Mouse (Mus musculus) T-helper 17 cell (primary cell): ENCODE measurements around the gene Wapl.

Experiments used
- in situ Hi-C, 2 experiments: fragments of 300-600 bp; cut with MboI, MseI; formaldehyde crosslinking; loops; 1 replicate in 1 of 2; 2 replicates in 1 of 2; pipeline ENCODE4 v1.15.1; 2025; ENCODE audit warnings: high pct_unique_total_duplicates in 2 of 2

Wapl gene

GRCm38 (mm10) chr14:34684989-34685388 is 11.3 kb downstream of the Wapl start:
- in situ Hi-C loops = no loop called here

- in situ Hi-C loops = loop anchor here in 1 of 2 experiments (5.0 kb wide), 1 partner anchor 38 kb away; no protein-coding TSS in a partner anchor
Measured at GRCm38 (mm10) chr14:34693970-34694369, 20.2 kb downstream of the Wapl start.

DNA sequence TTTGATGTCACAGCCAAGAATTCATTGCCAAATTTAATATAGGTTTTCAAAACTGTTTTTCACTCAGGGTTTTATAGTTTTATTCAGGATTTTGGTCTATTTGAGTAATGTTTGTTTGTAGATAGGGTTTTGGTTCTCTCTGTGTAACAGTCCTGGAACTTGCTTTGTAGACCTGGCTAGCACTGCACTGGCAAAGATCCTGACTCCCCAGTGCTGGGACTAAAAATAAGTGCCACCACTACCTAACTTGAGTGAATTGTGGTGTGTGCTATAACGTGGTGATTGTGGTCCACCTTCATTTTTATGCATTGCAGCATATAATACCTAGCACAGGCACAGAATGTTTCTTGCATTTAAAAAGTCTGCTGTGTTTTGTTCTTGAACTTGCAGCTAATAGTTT is 23.6 kb downstream of the Wapl start:
- in situ Hi-C loops = no loop called here

DNA sequence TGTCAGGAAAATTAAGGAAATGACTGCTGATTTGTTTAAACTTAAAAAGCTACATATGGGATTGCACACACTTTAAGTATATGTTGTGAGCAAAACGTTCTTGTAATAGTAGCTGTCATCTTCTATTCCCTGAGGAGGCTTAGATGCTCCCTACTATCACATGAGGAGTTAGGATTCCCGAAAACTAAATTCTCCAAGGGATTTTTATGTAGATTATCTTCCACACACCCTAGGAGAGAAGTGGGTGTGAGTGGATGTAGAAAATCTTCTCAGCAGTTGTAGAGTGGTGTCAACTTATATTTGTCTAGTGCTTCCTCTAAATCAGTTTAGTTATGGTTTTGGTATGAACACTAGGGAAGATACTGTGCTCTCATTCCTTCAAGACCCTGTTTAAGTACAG is 36.5 kb downstream of the Wapl start:
- in situ Hi-C loops = no loop called here

- in situ Hi-C loops = no loop called here
Measured at GRCm38 (mm10) chr14:34712027-34712426, 38.3 kb downstream of the Wapl start.

GRCm38 (mm10) chr14:34712857-34713256 is 39.1 kb downstream of the Wapl start:
- in situ Hi-C loops = no loop called here

DNA sequence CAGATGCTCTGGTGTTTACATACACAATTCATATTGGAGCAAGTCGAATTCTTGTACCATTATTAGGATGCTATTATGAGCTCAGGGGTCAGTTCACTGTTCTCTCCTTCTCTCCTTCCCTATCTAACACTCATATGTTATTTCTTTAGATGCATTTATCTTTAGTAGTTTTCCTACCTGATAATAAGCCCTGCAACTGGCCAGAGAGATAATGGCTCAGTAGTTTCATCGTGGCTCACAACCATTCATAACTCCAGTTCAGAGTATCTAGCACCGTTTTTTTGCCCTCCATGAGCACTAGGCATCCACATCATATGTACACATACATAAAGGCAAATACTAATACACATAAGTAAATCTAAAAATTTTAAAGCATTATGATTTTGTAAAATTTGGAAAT is 44.4 kb downstream of the Wapl start:
- in situ Hi-C loops = no loop called here

DNA sequence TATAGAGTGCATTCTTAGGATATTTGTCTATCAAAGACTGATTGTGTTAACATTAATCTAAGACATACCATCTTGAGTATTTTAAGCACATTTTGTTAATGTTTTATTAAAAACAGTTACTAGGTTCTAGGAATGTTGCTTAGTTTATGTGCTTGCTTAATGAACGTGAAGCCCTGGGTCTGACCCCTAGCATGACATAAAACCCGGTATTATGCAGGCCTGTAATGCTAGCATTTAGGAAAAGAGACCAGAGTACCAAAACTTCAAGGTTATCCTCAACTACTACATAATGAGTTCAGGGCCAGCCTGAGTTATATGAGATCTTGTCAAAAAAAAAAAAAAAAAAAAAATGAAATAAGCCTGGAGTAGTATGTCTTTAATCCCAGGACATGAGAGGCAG is 54.0 kb downstream of the Wapl start:
- in situ Hi-C loops = no loop called here

DNA sequence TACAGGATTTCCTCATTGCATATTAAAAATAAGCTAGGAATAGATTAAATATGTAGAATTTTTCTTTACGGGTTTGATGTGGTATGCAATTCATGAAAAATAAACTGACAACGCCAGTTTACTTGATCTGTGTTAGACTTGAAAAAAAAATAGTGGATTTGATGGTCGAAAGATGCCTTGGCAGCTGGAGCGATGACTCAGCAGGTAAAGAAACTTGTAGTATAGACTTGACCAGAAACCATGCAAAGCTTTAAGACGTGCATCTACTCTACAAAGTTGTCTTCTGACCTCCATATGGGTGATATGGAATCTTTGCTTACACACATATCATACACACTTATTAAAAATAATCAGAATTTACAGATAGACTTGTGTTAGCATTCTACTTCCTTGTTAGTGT is 61.7 kb downstream of the Wapl start:
- in situ Hi-C loops = no loop called here

GRCm38 (mm10) chr14:34745401-34745800 is 71.7 kb downstream of the Wapl start:
- in situ Hi-C loops = no loop called here

GRCm38 (mm10) chr14:34755731-34756130 is 82.0 kb downstream of the Wapl start:
- in situ Hi-C loops = no loop called here

DNA sequence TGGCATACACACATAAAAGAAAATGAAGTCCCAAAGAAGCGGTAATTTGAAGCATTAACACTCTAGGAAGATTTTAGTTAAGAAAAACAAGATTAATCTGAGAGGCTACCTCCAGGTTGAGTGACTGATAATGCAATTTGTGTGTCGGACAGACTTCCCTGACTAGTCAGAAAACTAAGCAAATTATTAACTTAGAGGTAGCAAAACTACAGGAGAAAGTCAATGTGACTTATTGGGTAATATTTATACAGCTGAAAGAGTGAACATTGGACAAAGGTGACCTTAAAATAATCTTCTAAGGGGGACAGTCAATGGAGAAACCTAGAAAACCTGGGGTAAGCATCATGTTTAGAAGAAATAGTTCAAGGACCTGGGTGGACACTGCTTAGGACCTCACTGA is 86.2 kb downstream of the Wapl start:
- in situ Hi-C loops = loop anchor here in 1 of 2 experiments (5.0 kb wide), 1 partner anchor 88 kb away; the partner anchor contains the start of gene Wapl

GRCm38 (mm10) chr14:34761082-34761959 is 87.6 kb downstream of the Wapl start:
- in situ Hi-C loops = loop anchor here in 1 of 2 experiments (5.0 kb wide), 1 partner anchor 89 kb away; the partner anchor contains the start of gene Wapl

- in situ Hi-C loops = loop anchor here in 1 of 2 experiments (5.0 kb wide), 1 partner anchor 90 kb away; the partner anchor contains the start of gene Wapl
Measured at GRCm38 (mm10) chr14:34762682-34763081, 89.0 kb downstream of the Wapl start.

DNA sequence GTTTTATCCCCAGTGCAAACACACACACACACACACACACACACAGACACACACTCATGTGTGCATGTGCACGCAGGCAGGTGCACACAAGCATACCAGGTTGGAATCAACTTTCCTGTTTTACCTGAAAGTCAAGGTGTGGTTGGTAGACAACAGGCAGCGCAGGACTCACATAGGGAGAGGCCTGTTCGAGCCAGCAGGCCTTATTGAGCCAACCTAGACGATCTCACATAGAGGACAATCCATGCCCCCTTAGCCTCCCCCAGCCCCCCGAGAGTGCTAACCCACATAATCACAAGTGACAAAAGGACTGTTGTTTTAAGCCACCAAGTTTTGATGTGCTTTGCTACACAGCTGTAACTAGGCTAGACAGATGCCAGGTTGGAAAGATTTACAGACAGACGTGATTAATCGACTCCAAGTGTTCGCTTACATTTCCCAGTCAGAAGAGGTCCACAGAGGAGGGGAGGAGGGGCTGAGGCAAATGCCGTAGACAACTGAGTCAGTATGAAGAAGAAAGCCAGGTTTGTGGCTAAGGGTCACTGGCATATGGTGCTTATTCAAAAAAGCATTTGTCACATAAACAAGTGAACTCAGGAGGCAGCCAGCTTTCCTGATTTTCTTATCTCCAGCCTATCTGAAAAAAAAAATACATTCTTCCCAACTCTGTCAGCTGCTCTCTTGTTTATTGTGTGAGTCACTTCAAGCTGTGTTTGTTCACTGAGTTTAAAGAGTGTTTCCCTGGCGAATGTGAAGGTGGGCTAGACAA is 90.2 kb downstream of the Wapl start:
- in situ Hi-C loops = loop anchor here in 1 of 2 experiments (5.0 kb wide), 1 partner anchor 92 kb away; the partner anchor contains the start of gene Wapl

DNA sequence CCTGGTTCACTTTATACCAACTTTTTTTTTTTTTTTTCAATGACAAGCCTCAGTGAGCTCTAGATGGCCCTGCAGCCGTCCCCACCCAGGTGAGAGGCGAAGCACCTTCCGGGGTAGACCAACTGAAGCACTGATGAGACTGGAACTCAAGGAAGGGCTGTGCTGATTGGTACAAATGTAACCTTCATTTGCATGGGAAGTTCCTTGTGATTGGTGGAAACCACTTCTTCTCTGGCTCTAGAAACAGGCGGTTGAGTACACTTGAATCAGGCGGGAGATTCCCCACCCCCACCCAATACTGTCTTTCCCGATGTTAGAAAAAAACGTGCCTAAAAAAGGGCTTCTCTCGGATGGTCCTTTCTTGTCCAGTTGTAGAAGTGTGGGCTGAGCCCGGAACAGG is 91.2 kb downstream of the Wapl start:
- in situ Hi-C loops = loop anchor here (5.0 kb wide), 1 partner anchor 93 kb away; the partner anchor contains the start of gene Wapl (in 2 of the 2)

DNA sequence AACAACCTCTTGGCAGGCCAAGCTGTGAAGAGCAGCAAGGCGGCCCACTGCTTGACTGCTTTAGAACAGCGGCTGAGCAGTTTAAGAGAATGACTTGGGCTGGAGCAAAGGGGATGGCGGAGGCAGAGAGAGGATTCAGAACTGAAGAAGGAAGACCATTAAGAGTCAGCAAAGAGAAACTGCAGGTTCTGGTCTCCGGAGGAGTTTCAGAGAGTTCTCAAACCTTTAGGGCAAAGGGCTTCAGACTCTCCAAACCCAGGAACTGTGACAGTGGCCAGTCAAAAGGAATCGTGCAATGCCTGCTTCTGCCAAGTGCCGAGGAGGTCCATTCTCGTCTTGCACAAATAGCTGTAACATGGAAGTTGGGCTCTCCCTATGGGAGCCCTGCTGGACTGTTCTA is 91.7 kb downstream of the Wapl start:
- in situ Hi-C loops = loop anchor here in 1 of 2 experiments (5.0 kb wide), 1 partner anchor 93 kb away; the partner anchor contains the start of gene Wapl

GRCm38 (mm10) chr14:34766181-34766580 is 92.5 kb downstream of the Wapl start:
- in situ Hi-C loops = loop anchor here in 1 of 2 experiments (5.0 kb wide), 1 partner anchor 94 kb away; the partner anchor contains the start of gene Wapl

DNA sequence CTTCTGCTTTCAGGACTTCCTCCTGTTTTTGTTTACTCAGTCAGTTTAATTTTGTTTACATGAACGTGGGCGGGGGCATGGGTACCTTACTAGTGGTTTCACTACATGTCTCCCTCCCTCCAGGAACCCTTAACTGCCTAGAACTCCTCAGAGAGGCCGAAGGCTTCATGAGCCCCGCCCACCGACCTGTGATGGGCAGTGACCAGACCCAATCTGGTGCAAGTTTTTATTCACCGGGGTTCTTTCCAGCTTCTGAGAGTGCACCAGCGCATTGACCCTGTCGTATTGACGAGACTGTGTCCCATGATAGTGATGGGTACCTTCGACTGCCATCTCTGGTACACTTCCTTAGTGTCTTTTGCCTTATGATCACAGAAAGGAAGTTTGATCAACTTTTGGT is 94.6 kb downstream of the Wapl start:
- in situ Hi-C loops = loop anchor here in 1 of 2 experiments (5.0 kb wide), 1 partner anchor 96 kb away; the partner anchor contains the start of gene Wapl

DNA sequence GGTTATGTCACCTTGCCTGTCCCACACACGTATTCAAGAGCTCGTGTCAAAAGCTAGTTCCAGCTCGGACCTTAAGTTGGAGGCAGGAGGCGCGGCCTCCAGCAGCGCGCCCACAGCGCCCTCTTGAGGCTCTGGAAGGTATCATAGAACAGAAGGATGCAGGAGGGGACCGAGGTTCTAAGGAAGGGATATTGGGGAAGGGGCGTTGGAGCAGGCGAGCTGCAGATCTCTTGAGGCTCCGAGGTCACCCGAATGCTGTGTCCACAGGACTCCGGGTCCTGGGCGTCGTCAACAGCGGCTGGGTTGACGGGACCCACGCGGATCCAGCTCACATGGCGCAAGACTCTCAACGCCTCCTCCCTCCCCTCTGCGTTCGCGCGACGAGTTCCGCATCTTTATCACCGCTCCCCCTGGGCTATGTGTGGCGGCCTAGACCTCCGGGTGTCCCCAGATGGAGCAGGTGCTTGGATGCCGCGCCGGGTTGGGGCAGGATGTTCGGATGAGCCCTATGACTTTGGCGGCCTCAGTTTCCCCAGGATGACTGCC is 95.4 kb downstream of the Wapl start:
- in situ Hi-C loops = loop anchor here in 1 of 2 experiments (5.0 kb wide), 1 partner anchor 97 kb away; the partner anchor contains the start of gene Wapl

GRCm38 (mm10) chr14:34769567-34770158 is 95.9 kb downstream of the Wapl start:
- in situ Hi-C loops = loop anchor here in 1 of 2 experiments (5.0 kb wide), 1 partner anchor 97 kb away; the partner anchor contains the start of gene Wapl
